13 mouse cellular contexts compared by ENCODE assay signal in genomic region chrX:99659496-99660140, GRCm38 (mm10).
A peak's percentile ranks its signal among the peaks of the same experiment; 100 is the strongest.
DNase-seq lines count a peak whose midpoint lies in the region; ATAC-seq and TF ChIP-seq lines count a peak whose summit lies in the region.
"Had no signal": no experiment of that assay in that cellular context is flagged by ENCODE, and none has a peak within 500 bp of the region (broad histone marks: within the 10 kb centered on the region; RNA-seq: fewer than 3 reads in every experiment).

No protein-coding gene starts in this region.

- no peak overlapping the region for H3K27ac ChIP-seq in midbrain, embryonic 10.5 days (replicated peaks)
- no peak overlapping the region for H3K27ac ChIP-seq in midbrain, postnatal 0 days (ENCODE audit: low read depth, low read length)
- no peak overlapping the region for H3K27ac ChIP-seq in limb, embryonic 11.5 days (replicated peaks; ENCODE audit: low read depth, low read length)
- H3K27ac ChIP-seq: hindbrain, postnatal 0 days; kidney, embryonic 15.5 days; liver, embryonic 13.5 days had no signal

- no peaks in the 10 kb centered on the region for H3K9me3 ChIP-seq in midbrain, embryonic 10.5 days (replicated peaks)
- no peaks in the 10 kb centered on the region for H3K9me3 ChIP-seq in midbrain, postnatal 0 days (ENCODE audit: low read length)
- no peaks in the 10 kb centered on the region for H3K9me3 ChIP-seq in limb, embryonic 11.5 days (ENCODE audit: control insufficient read depth, low read length)
- H3K9me3 ChIP-seq: kidney, embryonic 15.5 days; liver, embryonic 13.5 days had no signal

- H3K36me3 ChIP-seq in midbrain, embryonic 10.5 days: no peaks in the 10 kb centered on the region
- H3K36me3 ChIP-seq in midbrain, postnatal 0 days (ENCODE audit: insufficient read depth, low read length): no peaks in the 10 kb centered on the region
- H3K36me3 ChIP-seq in limb, embryonic 11.5 days (ENCODE audit: control insufficient read depth, insufficient read depth, low read length): no peaks in the 10 kb centered on the region
- H3K36me3 ChIP-seq: kidney, embryonic 15.5 days; liver, embryonic 13.5 days had no signal

- H3K4me2 ChIP-seq in midbrain, postnatal 0 days (ENCODE audit: low read depth, low read length, poor library complexity, severe bottlenecking): no peak overlapping the region
- no peak overlapping the region for H3K4me2 ChIP-seq in limb, embryonic 11.5 days (ENCODE audit: low read depth, severe bottlenecking)
- H3K4me2 ChIP-seq: kidney, embryonic 15.5 days; liver, embryonic 13.5 days had no signal

- WGBS in midbrain, embryonic 10.5 days: 33% methylated on average over 8 of the region's 8 CpGs
- 56% methylated on average over 2 of the region's 8 CpGs for WGBS in midbrain, postnatal 0 days
- 36% methylated on average over 4 of the region's 8 CpGs for WGBS in limb, embryonic 11.5 days

- H3K27me3 ChIP-seq in midbrain, embryonic 10.5 days (ENCODE audit: low read depth, poor library complexity, severe bottlenecking): peaks cover 100% of the 10 kb centered on the region
- H3K27me3 ChIP-seq in midbrain, postnatal 0 days (ENCODE audit: insufficient read depth, low read length): peaks cover 15% of the 10 kb centered on the region; the same call in 1 of the 2 replicates
- H3K27me3 ChIP-seq in limb, embryonic 11.5 days (ENCODE audit: control insufficient read depth, insufficient read depth, low read length): peaks cover 4% of the 10 kb centered on the region; the same call in 1 of the 2 replicates

- H3K4me3 ChIP-seq in midbrain, embryonic 10.5 days: no peak overlapping the region
- H3K4me3 ChIP-seq in midbrain, postnatal 0 days (ENCODE audit: low read depth, low read length): no peak overlapping the region
- H3K4me3 ChIP-seq in limb, embryonic 11.5 days (ENCODE audit: low read depth, low read length): no peak overlapping the region
- H3K4me3 ChIP-seq: kidney, embryonic 15.5 days; liver, embryonic 13.5 days had no signal

- peaks cover 23% of the 10 kb centered on the region; the same call in 1 of the 2 replicates for H3K4me1 ChIP-seq in midbrain, embryonic 10.5 days
- H3K4me1 ChIP-seq in midbrain, postnatal 0 days (ENCODE audit: insufficient read depth, low read length): no peaks in the 10 kb centered on the region
- peaks cover 3% of the 10 kb centered on the region; the same call in 1 of the 2 replicates for H3K4me1 ChIP-seq in limb, embryonic 11.5 days (ENCODE audit: control insufficient read depth, insufficient read depth, low read length)
- H3K4me1 ChIP-seq: kidney, embryonic 15.5 days; liver, embryonic 13.5 days had no signal

- TF ChIP-seq CTCF in midbrain, postnatal 0 days (IDR thresholded peaks at IDR 0.05): no peak

- intact Hi-C loops in heart, postnatal 14 days (cut with DNase I): loop anchor here (5.0 to 10.0 kb wide), 3 partner anchors 77 to 235 kb away; no protein-coding TSS in a partner anchor

- peak; percentile 15 to 44 for DNase-seq in cerebellum, postnatal 14 days
- DNase-seq in cerebellum, adult 9-11 months: no peak
- peak; percentile 20 for DNase-seq in midbrain, embryonic 10.5 days (ENCODE audit: low spot score)
- DNase-seq in midbrain, postnatal 0 days (ENCODE audit: low spot score): no peak
- peak; percentile 54 for DNase-seq in limb, embryonic 11.5 days (ENCODE audit: low spot score)
- DNase-seq in layer of hippocampus, adult 11-12 months (ENCODE audit: low spot score): no peak
- no peak for DNase-seq in heart, postnatal 14 days
- no peak for DNase-seq in retina, postnatal 1 day
- DNase-seq: adrenal gland, adult 8-10 months; cerebellum, postnatal 36 days; liver, embryonic 13.5 days had no signal

- no peak for ATAC-seq in midbrain, postnatal 0 days (ENCODE audit: low FRiP score)
- ATAC-seq in limb, embryonic 11.5 days (ENCODE audit: insufficient number of reproducible peaks, low FRiP score, low TSS enrichment, low read depth): peak; percentile 65; the same call in 1 of the 2 replicates
- ATAC-seq: hindbrain, postnatal 0 days had no signal

- no peak overlapping the region for H3K9ac ChIP-seq in midbrain, postnatal 0 days (replicated peaks; ENCODE audit: low read length, poor library complexity, severe bottlenecking)
- H3K9ac ChIP-seq in limb, embryonic 11.5 days (ENCODE audit: low read length): no peak overlapping the region
- H3K9ac ChIP-seq: kidney, embryonic 15.5 days; liver, embryonic 13.5 days had no signal

Comparison
In these comparisons a context has a peak if more than half of its experiments do, and no peak if none do; other contexts are left out.
1. DNase-seq: peak in cerebellum, postnatal 14 days (2 of 2), midbrain, embryonic 10.5 days (single experiment) and limb, embryonic 11.5 days (single experiment); none in cerebellum, adult 9-11 months (single experiment), midbrain, postnatal 0 days (single experiment), layer of hippocampus, adult 11-12 months (single experiment), heart, postnatal 14 days (0 of 2) and retina, postnatal 1 day (single experiment).